9 mouse cellular contexts compared by ENCODE assay signal in genomic region chr15:97361771-97362171, GRCm38 (mm10).
DNase-seq lines count a peak whose midpoint lies in the region; ATAC-seq and TF ChIP-seq lines count a peak whose summit lies in the region.
"Had no signal": no experiment of that assay in that cellular context is flagged by ENCODE, and none has a peak within 500 bp of the region (broad histone marks: within the 10 kb centered on the region; RNA-seq: fewer than 3 reads in every experiment).

No protein-coding gene starts in this region.

- 67% methylated on average over 8 of the region's 8 CpGs for WGBS in intestine, postnatal 0 days
- 75% methylated on average over 8 of the region's 8 CpGs for WGBS in intestine, embryonic 16.5 days
- WGBS in midbrain, embryonic 11.5 days = 82% methylated on average over 8 of the region's 8 CpGs

- no peaks in the 10 kb centered on the region for H3K4me1 ChIP-seq in intestine, postnatal 0 days (replicated peaks; ENCODE audit: control insufficient read depth, insufficient read depth, low read length)
- H3K4me1 ChIP-seq in intestine, embryonic 16.5 days (ENCODE audit: control insufficient read depth, insufficient read depth, low read length) = no peaks in the 10 kb centered on the region
- H3K4me1 ChIP-seq in midbrain, embryonic 11.5 days (ENCODE audit: control insufficient read depth, insufficient read depth, low read length) = no peaks in the 10 kb centered on the region

- no peaks in the 10 kb centered on the region for H3K27me3 ChIP-seq in intestine, postnatal 0 days (replicated peaks; ENCODE audit: control insufficient read depth, insufficient read depth, low read length)
- no peaks in the 10 kb centered on the region for H3K27me3 ChIP-seq in intestine, embryonic 16.5 days (replicated peaks; ENCODE audit: control insufficient read depth, insufficient read depth, low read length)
- no peaks in the 10 kb centered on the region for H3K27me3 ChIP-seq in midbrain, embryonic 11.5 days (ENCODE audit: control insufficient read depth, insufficient read depth, low read length)
- H3K27me3 ChIP-seq: embryonic facial prominence, embryonic 13.5 days had no signal

- no peak for ATAC-seq in intestine, postnatal 0 days
- no peak for ATAC-seq in intestine, embryonic 16.5 days
- peak; percentile 53 for ATAC-seq in common myeloid progenitor, adult 5-6 weeks (replicated peaks; ENCODE audit: low read depth, poor library complexity, severe bottlenecking)
- ATAC-seq in midbrain, embryonic 11.5 days (ENCODE audit: low FRiP score) = no peak

- peak; percentile 27; the same call in 1 of the 2 replicates for TF ChIP-seq CTCF in intestine, postnatal 0 days (IDR thresholded peaks at IDR 0.05; ENCODE audit: low read depth)

- no peak overlapping the region for H3K4me3 ChIP-seq in intestine, postnatal 0 days (ENCODE audit: low read depth, low read length)
- no peak overlapping the region for H3K4me3 ChIP-seq in intestine, embryonic 16.5 days (ENCODE audit: low read length)
- no peak overlapping the region for H3K4me3 ChIP-seq in midbrain, embryonic 11.5 days (ENCODE audit: low read depth, low read length)
- H3K4me3 ChIP-seq: embryonic facial prominence, embryonic 13.5 days had no signal

- DNase-seq in midbrain, embryonic 11.5 days (ENCODE audit: low spot score, missing footprints) = peak; percentile 73
- peak; percentile 70 for DNase-seq in thymus, postnatal 0 days (ENCODE audit: low spot score)
- no peak for DNase-seq in urinary bladder, adult 18-20 months (ENCODE audit: low spot score in 2 of 2)
- no peak for DNase-seq in adrenal gland, postnatal 36 days
- no peak for DNase-seq in adrenal gland, adult 2 months

- H3K4me2 ChIP-seq in intestine, postnatal 0 days (replicated peaks; ENCODE audit: low read depth) = no peak overlapping the region
- H3K4me2 ChIP-seq in intestine, embryonic 16.5 days (ENCODE audit: low read depth, low read length) = no peak overlapping the region
- H3K4me2 ChIP-seq in midbrain, embryonic 11.5 days = no peak overlapping the region
- H3K4me2 ChIP-seq: embryonic facial prominence, embryonic 13.5 days had no signal

- H3K36me3 ChIP-seq in intestine, postnatal 0 days (ENCODE audit: control insufficient read depth, insufficient read depth) = no peaks in the 10 kb centered on the region
- H3K36me3 ChIP-seq in intestine, embryonic 16.5 days (ENCODE audit: control insufficient read depth, insufficient read depth, low read length) = no peaks in the 10 kb centered on the region
- H3K36me3 ChIP-seq in midbrain, embryonic 11.5 days (ENCODE audit: control insufficient read depth, insufficient read depth, low read length) = no peaks in the 10 kb centered on the region
- H3K36me3 ChIP-seq: embryonic facial prominence, embryonic 13.5 days had no signal

- no peaks in the 10 kb centered on the region for H3K9me3 ChIP-seq in intestine, postnatal 0 days (ENCODE audit: control insufficient read depth)
- no peaks in the 10 kb centered on the region for H3K9me3 ChIP-seq in intestine, embryonic 16.5 days (ENCODE audit: control insufficient read depth, low read length)
- no peaks in the 10 kb centered on the region for H3K9me3 ChIP-seq in midbrain, embryonic 11.5 days (ENCODE audit: control insufficient read depth, low read length)
- H3K9me3 ChIP-seq: embryonic facial prominence, embryonic 13.5 days had no signal

- no peak overlapping the region for H3K9ac ChIP-seq in intestine, postnatal 0 days (ENCODE audit: low read depth, low read length)
- no peak overlapping the region for H3K9ac ChIP-seq in intestine, embryonic 16.5 days (ENCODE audit: low read depth, low read length)
- no peak overlapping the region for H3K9ac ChIP-seq in midbrain, embryonic 11.5 days (ENCODE audit: low read length)
- H3K9ac ChIP-seq: embryonic facial prominence, embryonic 13.5 days had no signal

- no peak overlapping the region for H3K27ac ChIP-seq in intestine, postnatal 0 days (ENCODE audit: low read depth, low read length)
- no peak overlapping the region for H3K27ac ChIP-seq in intestine, embryonic 16.5 days (ENCODE audit: low read length)
- no peak overlapping the region for H3K27ac ChIP-seq in midbrain, embryonic 11.5 days (ENCODE audit: low read depth, low read length)
- H3K27ac ChIP-seq: embryonic facial prominence, embryonic 13.5 days had no signal

Comparison
In these comparisons a context has a peak if more than half of its experiments do, and no peak if none do; other contexts are left out.
1. DNase-seq: peak in midbrain, embryonic 11.5 days (single experiment) and thymus, postnatal 0 days (single experiment); none in urinary bladder, adult 18-20 months (0 of 2), adrenal gland, postnatal 36 days (0 of 2) and adrenal gland, adult 2 months (single experiment).